Mouse (Mus musculus) heart, postnatal 36 days (tissue): Measurements from ENCODE around the gene S100a1. TPM values are rescaled to one million over a fixed set of nuclear protein-coding genes. Genes with fewer than 3 reads are reported as not detected.

Experiments used
- DNase-seq, 2 experiments: peaks; one replicate each; pipeline ENCODE4 v3.0.0; 2021 to 2022
- intact Hi-C: fragments of 180-260 bp; cut with DNase I; formaldehyde crosslinking; loops from one replicate; pipeline ENCODE4 v1.15.1; 2025
- total RNA-seq, 2 experiments: library from RNA; stranded (reverse); gene quantifications; 2 replicates each; pipeline ENCODE4 v1.2.3; 2021

Gene S100a1
- total RNA-seq, 2 experiments from 2014 or later = 897 to 921 TPM

- DNase-seq = no peak
- intact Hi-C loops = no loop called here
Observed at GRCm38 (mm10) chr3:90512948-90513642, 1.1 kb downstream of the S100a1 start.

GRCm38 (mm10) chr3:90512276-90512675 lies 1.9 kb downstream of the S100a1 start:
- DNase-seq = no peak
- intact Hi-C loops = no loop called here

- intact Hi-C loops = loop anchor here (2.0 kb wide), 1 partner anchor 19 kb away; the partner anchor contains the start of gene Snapin
- DNase-seq = no peak
Observed at GRCm38 (mm10) chr3:90509747-90510123, 4.5 kb downstream of the S100a1 start.

GRCm38 (mm10) chr3:90508950-90509746 lies 5.0 kb downstream of the S100a1 start, which contains the start of gene Chtop:
Gene Chtop (minus strand): TSS chr3:90509498.
- DNase-seq = peak; percentile 99 to 100
- intact Hi-C loops = loop anchor here (2.0 kb wide), 1 partner anchor 18 kb away; the partner anchor contains the start of gene Snapin

- intact Hi-C loops = loop anchor here (2.0 kb wide), 1 partner anchor 18 kb away; the partner anchor contains the start of gene Snapin
- no peak for DNase-seq
Observed at GRCm38 (mm10) chr3:90508287-90508949, 5.8 kb downstream of the S100a1 start.

GRCm38 (mm10) chr3:90506362-90506761 lies 7.8 kb downstream of the S100a1 start:
- no peak for DNase-seq
- intact Hi-C loops = no loop called here

GRCm38 (mm10) chr3:90505216-90505615 lies 9.0 kb downstream of the S100a1 start:
- intact Hi-C loops = no loop called here
- no peak for DNase-seq

- intact Hi-C loops = no loop called here
- DNase-seq = no peak
Observed at GRCm38 (mm10) chr3:90503444-90503843, 10.7 kb downstream of the S100a1 start.

- intact Hi-C loops = no loop called here
Observed at GRCm38 (mm10) chr3:90497597-90497996, 16.6 kb downstream of the S100a1 start.

GRCm38 (mm10) chr3:90495850-90496525 lies 18.2 kb downstream of the S100a1 start:
- no peak for DNase-seq
- intact Hi-C loops = no loop called here

More at GRCm38 (mm10) chr3:90497597-90497996, 16.6 kb downstream of the S100a1 start:
- no peak for DNase-seq

- no peak for DNase-seq
- intact Hi-C loops = loop anchor here (5.0 kb wide), 1 partner anchor 213 kb away; no protein-coding TSS in a partner anchor
Observed at GRCm38 (mm10) chr3:90493831-90494540, 20.2 kb downstream of the S100a1 start.

- intact Hi-C loops = loop anchor here (1.0 to 5.0 kb wide), 4 partner anchors 17 to 216 kb away; partner anchors contain the start of gene Chtop
- DNase-seq = no peak
Observed at GRCm38 (mm10) chr3:90491350-90491749, 22.8 kb downstream of the S100a1 start.

GRCm38 (mm10) chr3:90490696-90491256 lies 23.4 kb downstream of the S100a1 start, which contains the start of gene Snapin:
Gene Snapin (minus strand): TSS chr3:90491033.
- intact Hi-C loops = loop anchor here (1.0 to 5.0 kb wide), 4 partner anchors 18 to 217 kb away; partner anchors contain the start of gene Chtop
- DNase-seq = peak; percentile 94 to 97

- intact Hi-C loops = no loop called here
Observed at GRCm38 (mm10) chr3:90488576-90488975, 25.6 kb downstream of the S100a1 start.

GRCm38 (mm10) chr3:90486998-90487397 lies 27.2 kb downstream of the S100a1 start:
- intact Hi-C loops = no loop called here

More at GRCm38 (mm10) chr3:90488576-90488975, 25.6 kb downstream of the S100a1 start:
- DNase-seq = no peak

GRCm38 (mm10) chr3:90475831-90476611 lies 38.2 kb downstream of the S100a1 start, which contains the start of gene Ilf2:
Gene Ilf2 (plus strand): TSS chr3:90476126.
- intact Hi-C loops = no loop called here

More at GRCm38 (mm10) chr3:90486998-90487397, 27.2 kb downstream of the S100a1 start:
- DNase-seq = no peak

GRCm38 (mm10) chr3:90475151-90475830 lies 38.9 kb downstream of the S100a1 start:
- no peak for DNase-seq
- intact Hi-C loops = no loop called here

More at GRCm38 (mm10) chr3:90475831-90476611, 38.2 kb downstream of the S100a1 start, which contains the start of gene Ilf2:
- peak; percentile 92 for DNase-seq
